Mouse (Mus musculus) midbrain, embryonic 16.5 days (tissue): ENCODE measurements around the gene A430005L14Rik. TPM values are rescaled to one million over a fixed set of nuclear protein-coding genes. Genes with fewer than 3 reads are reported as not detected.
"Not testable (repeated sequence)": the region's sequence is repeated elsewhere in the genome, so short reads cannot be mapped to it uniquely, and the experiment has no call there.

Experiments
- ATAC-seq: fragments of 200-750 bp; cut with Nextera tagmentation; 2 replicates; pipeline ENCODE4 v1.8.0; 2017; ENCODE audit warnings: moderate TSS enrichment
- H3K27ac ChIP-seq: fragments of 300-500 bp; sonication (generic); 2 replicates; pipeline ENCODE4 v1.5.1; 2014; ENCODE audit warnings: mild to moderate bottlenecking, low read length, mixed read lengths
- H3K27me3 ChIP-seq: fragments of 300-500 bp; sonication (generic); 2 replicates; pipeline ENCODE4 v1.6.1; 2014; ENCODE audit warnings: low read depth, low read length, mixed read lengths; ENCODE audit not compliant: control insufficient read depth, insufficient read depth
- H3K36me3 ChIP-seq: fragments of 300-500 bp; sonication (generic); 2 replicates; pipeline ENCODE4 v1.6.1; 2014; ENCODE audit warnings: mild to moderate bottlenecking, low read length, moderate library complexity, mixed read lengths; ENCODE audit not compliant: control insufficient read depth, insufficient read depth
- H3K4me1 ChIP-seq: fragments of 300-500 bp; sonication (generic); 2 replicates; pipeline ENCODE4 v1.6.1; 2014; ENCODE audit warnings: mild to moderate bottlenecking, low read length, mixed read lengths; ENCODE audit not compliant: control insufficient read depth, insufficient read depth
- H3K4me2 ChIP-seq: fragments of 300-500 bp; sonication (generic); 2 replicates; pipeline ENCODE4 v1.6.1; 2014; ENCODE audit warnings: mild to moderate bottlenecking, low read length, mixed read lengths
- H3K4me3 ChIP-seq: fragments of 300-500 bp; sonication (generic); 2 replicates; pipeline ENCODE4 v1.5.1; 2014; ENCODE audit warnings: low read depth, mild to moderate bottlenecking, low read length, moderate library complexity, mixed read lengths
- H3K9ac ChIP-seq: fragments of 300-500 bp; sonication (generic); 2 replicates; pipeline ENCODE4 v1.6.1; 2014; ENCODE audit warnings: low read depth, low read length, mixed read lengths
- H3K9me3 ChIP-seq: fragments of 300-500 bp; sonication (generic); replicated peaks from 2 replicates; pipeline ENCODE4 v1.6.1; 2014; ENCODE audit warnings: mild to moderate bottlenecking, low read length, mixed read lengths; ENCODE audit not compliant: control insufficient read depth, poor library complexity, severe bottlenecking
- WGBS: fragments of 180-500 bp; shearing (Covaris S2); extraction: QIAGEN DNeasy Blood & Tissue Kit; methylation state at CpG from one replicate; pipeline ENCODE4 v1.1.7; 2014; 5-methylcytosine and 5-hydroxymethylcytosine counted together
- polyA plus RNA-seq: library from polyadenylated mRNA; unstranded; fragments of >200 nt; fragmentation: Nextera tagmentation; extraction: Ambion mirVana; gene quantifications from 2 replicates; pipeline ENCODE4 v1.2.1, GENCODE M21; 2015

A430005L14Rik gene
- polyA plus RNA-seq = 55.5 and 56.8 TPM in 2 replicates

- 0 out of 2 replicates have a peak, but pooled peaks cover 2% of the 10 kb centered on the region for H3K27me3 ChIP-seq
- H3K36me3 ChIP-seq = peaks cover 13% of the 10 kb centered on the region
- H3K9ac ChIP-seq = peak within 1 kb of the TSS; percentile 90
- 2% methylated on average over 59 of the region's 67 CpGs for WGBS
- peak; percentile 95 for ATAC-seq
- peak within 1 kb of the TSS; percentile 82 for H3K4me3 ChIP-seq
- H3K27ac ChIP-seq = peak within 1 kb of the TSS; percentile 75
- H3K4me1 ChIP-seq = peaks cover 11% of the 10 kb centered on the region
- H3K9me3 ChIP-seq = no peaks in the 10 kb centered on the region
- H3K4me2 ChIP-seq = peak within 1 kb of the TSS; percentile 95
Measured at GRCm38 (mm10) chr4:153956569-153957405, at the start of gene A430005L14Rik. Gene A430005L14Rik (plus strand): TSS chr4:153957237.

- Histone ChIP-seq H3K9ac (no peak overlapping the region), H3K4me3 (no peak overlapping the region), H3K27me3 (no peaks in the 10 kb centered on the region; the same call in 1 of the 2 replicates), H3K36me3 (no peaks in the 10 kb centered on the region), H3K9me3 (no peaks in the 10 kb centered on the region), H3K27ac (no peak overlapping the region), H3K4me1 (peaks cover 9% of the 10 kb centered on the region; the same call in 1 of the 2 replicates), H3K4me2 (no peak overlapping the region)
- no peak for ATAC-seq
- 18% methylated on average over 11 of the region's 11 CpGs for WGBS
Measured at GRCm38 (mm10) chr4:153907573-153907972, 49.5 kb upstream of the A430005L14Rik start.

- no peak for ATAC-seq
- 65% methylated on average over 3 of the region's 3 CpGs for WGBS
- H3K4me2 ChIP-seq = no peak overlapping the region
- H3K36me3 ChIP-seq = no peaks in the 10 kb centered on the region
- H3K9me3 ChIP-seq = no peaks in the 10 kb centered on the region
- no peak overlapping the region for H3K9ac ChIP-seq
- H3K4me3 ChIP-seq = no peak overlapping the region
- H3K27me3 ChIP-seq = no peaks in the 10 kb centered on the region
- no peak overlapping the region for H3K27ac ChIP-seq
- H3K4me1 ChIP-seq = peaks cover 5% of the 10 kb centered on the region; the same call in 1 of the 2 replicates
Measured at GRCm38 (mm10) chr4:153913635-153914034, 43.4 kb upstream of the A430005L14Rik start.

- no peaks in the 10 kb centered on the region for H3K36me3 ChIP-seq
- H3K9ac ChIP-seq = no peak overlapping the region
- no peak for ATAC-seq
- H3K4me1 ChIP-seq = peaks cover 14% of the 10 kb centered on the region
- 43% methylated on average over 8 of the region's 8 CpGs for WGBS
- no peak overlapping the region for H3K4me2 ChIP-seq
- H3K4me3 ChIP-seq = no peak overlapping the region
- no peaks in the 10 kb centered on the region for H3K9me3 ChIP-seq
- peak overlapping the region; percentile 70 for H3K27ac ChIP-seq
- H3K27me3 ChIP-seq = no peaks in the 10 kb centered on the region
Measured at GRCm38 (mm10) chr4:153917773-153918500, 39.1 kb upstream of the A430005L14Rik start.

- WGBS = 37% methylated on average over 9 of the region's 9 CpGs
- H3K4me1 ChIP-seq = peaks cover 14% of the 10 kb centered on the region
- peaks cover 5% of the 10 kb centered on the region; the same call in 1 of the 2 replicates for H3K27me3 ChIP-seq
- 0 out of 2 replicates have a peak overlapping the region, but pooled peaks have one; percentile 19 for H3K4me2 ChIP-seq
- H3K36me3 ChIP-seq = no peaks in the 10 kb centered on the region
- H3K9me3 ChIP-seq = no peaks in the 10 kb centered on the region
- no peak overlapping the region for H3K4me3 ChIP-seq
- ATAC-seq = peak; percentile 28; the same call in 1 of the 2 replicates
- H3K27ac ChIP-seq = peak overlapping the region; percentile 35
- no peak overlapping the region for H3K9ac ChIP-seq
Measured at GRCm38 (mm10) chr4:153920517-153921233, 36.4 kb upstream of the A430005L14Rik start.

GRCm38 (mm10) chr4:153922090-153922489, 34.9 kb upstream of the A430005L14Rik start:
- not testable (repeated sequence) for H3K27ac ChIP-seq, H3K4me3 ChIP-seq, ATAC-seq, H3K4me2 ChIP-seq, H3K36me3 ChIP-seq, H3K9ac ChIP-seq, H3K27me3 ChIP-seq, H3K9me3 ChIP-seq
- 36% methylated on average over 4 of the region's 4 CpGs for WGBS
- peaks cover 14% of the 10 kb centered on the region for H3K4me1 ChIP-seq

- no peak for ATAC-seq
- Histone ChIP-seq H3K4me3 (no peak overlapping the region), H3K27ac (no peak overlapping the region), H3K9ac (no peak overlapping the region), H3K36me3 (no peaks in the 10 kb centered on the region), H3K4me1 (peaks cover 3% of the 10 kb centered on the region; the same call in 1 of the 2 replicates), H3K9me3 (no peaks in the 10 kb centered on the region), H3K27me3 (peaks cover 6% of the 10 kb centered on the region), H3K4me2 (no peak overlapping the region)
- 26% methylated on average over 11 of the region's 11 CpGs for WGBS
Measured at GRCm38 (mm10) chr4:153928772-153929299, 28.2 kb upstream of the A430005L14Rik start.

- ATAC-seq = no peak
- Histone ChIP-seq H3K4me3 (no peak overlapping the region), H3K27ac (no peak overlapping the region), H3K27me3 (peaks cover 5% of the 10 kb centered on the region), H3K9ac (no peak overlapping the region), H3K4me2 (no peak overlapping the region), H3K9me3 (no peaks in the 10 kb centered on the region), H3K36me3 (no peaks in the 10 kb centered on the region), H3K4me1 (peaks cover 3% of the 10 kb centered on the region; the same call in 1 of the 2 replicates)
- WGBS = 63% methylated on average over 10 of the region's 10 CpGs
Measured at GRCm38 (mm10) chr4:153929425-153929824, 27.6 kb upstream of the A430005L14Rik start.
